Mouse (Mus musculus): ENCODE measurements around the gene 1700019A02Rik.

Gene 1700019A02Rik

GRCm38 (mm10) chr1:53187536-53187935 lies at the start of gene 1700019A02Rik:
TSS of gene 1700019A02Rik (minus strand) at chr1:53187636.
- 97% methylated on average over 8 of the region's 8 CpGs for WGBS

- 48% methylated on average over 1 of the region's 1 CpGs for WGBS
Measured at GRCm38 (mm10) chr1:53226063-53226462, 38.6 kb upstream of the 1700019A02Rik start.

GRCm38 (mm10) chr1:53225616-53226015 lies 38.2 kb upstream of the 1700019A02Rik start:
- WGBS, result 72% methylated on average over 3 of the region's 3 CpGs

- WGBS, result 61% methylated on average over 1 of the region's 1 CpGs
Measured at GRCm38 (mm10) chr1:53224775-53225174, 37.3 kb upstream of the 1700019A02Rik start.

- WGBS, result 99% methylated on average over 2 of the region's 2 CpGs
Measured at GRCm38 (mm10) chr1:53203902-53204301, 16.5 kb upstream of the 1700019A02Rik start.

- WGBS, result 67% methylated on average over 2 of the region's 2 CpGs
Measured at GRCm38 (mm10) chr1:53201630-53202199, 14.3 kb upstream of the 1700019A02Rik start.

- 68% methylated on average over 3 of the region's 3 CpGs for WGBS
Measured at GRCm38 (mm10) chr1:53194536-53194935, 7.1 kb upstream of the 1700019A02Rik start.

GRCm38 (mm10) chr1:53191234-53191633 lies 3.8 kb upstream of the 1700019A02Rik start:
- 86% methylated on average over 3 of the region's 3 CpGs for WGBS

- WGBS, result 65% methylated on average over 3 of the region's 3 CpGs
Measured at GRCm38 (mm10) chr1:53189620-53190019, 2.2 kb upstream of the 1700019A02Rik start.

GRCm38 (mm10) chr1:53186301-53186700 lies 1.1 kb downstream of the 1700019A02Rik start:
- 78% methylated on average over 3 of the region's 3 CpGs for WGBS

GRCm38 (mm10) chr1:53157715-53158114 lies 29.7 kb downstream of the 1700019A02Rik start:
- WGBS, result 61% methylated on average over 6 of the region's 6 CpGs

- WGBS, result 69% methylated on average over 2 of the region's 2 CpGs
Measured at GRCm38 (mm10) chr1:53123066-53123465, 64.4 kb downstream of the 1700019A02Rik start.

- 88% methylated on average over 1 of the region's 1 CpGs for WGBS
Measured at GRCm38 (mm10) chr1:53110561-53110960, 76.9 kb downstream of the 1700019A02Rik start.

Measured in cerebral cortex, adult 2 months (tissue).